Mouse (Mus musculus) cerebellum, adult 8-10 months (tissue): ENCODE results near the gene Proser3.
"Not testable (repeated sequence)": the region's sequence is repeated elsewhere in the genome, so short reads cannot be mapped to it uniquely, and the experiment has no call there.

Experiments used
- DNase-seq: peaks from one replicate; pipeline ENCODE4 v3.0.0; 2022

The Proser3 gene

GRCm38 (mm10) chr7:30534633-30535577, 17.2 kb downstream of the Proser3 start, which contains the start of gene Arhgap33:
Gene Arhgap33, minus strand, starts transcription at chr7:30535060.
- DNase-seq: peak; percentile 95

- peak; percentile 48 for DNase-seq
Observed at GRCm38 (mm10) chr7:30533941-30534632, 18.0 kb downstream of the Proser3 start.

GRCm38 (mm10) chr7:30532931-30533330, 19.2 kb downstream of the Proser3 start:
- no peak for DNase-seq

GRCm38 (mm10) chr7:30531291-30531815, 20.7 kb downstream of the Proser3 start:
- no peak for DNase-seq

GRCm38 (mm10) chr7:30526981-30527380, 25.1 kb downstream of the Proser3 start:
- no peak for DNase-seq

- DNase-seq: no peak
Observed at GRCm38 (mm10) chr7:30526399-30526798, 25.7 kb downstream of the Proser3 start.

- no peak for DNase-seq
Observed at GRCm38 (mm10) chr7:30525954-30526353, 26.1 kb downstream of the Proser3 start.

GRCm38 (mm10) chr7:30524487-30524886, 27.6 kb downstream of the Proser3 start:
- DNase-seq: no peak

- no peak for DNase-seq
Observed at GRCm38 (mm10) chr7:30522871-30523270, 29.2 kb downstream of the Proser3 start.

GRCm38 (mm10) chr7:30520856-30521255, 31.2 kb downstream of the Proser3 start:
- DNase-seq: peak; percentile 48

- DNase-seq: peak; percentile 33
Observed at GRCm38 (mm10) chr7:30520396-30520795, 31.7 kb downstream of the Proser3 start.

- no peak for DNase-seq
Observed at GRCm38 (mm10) chr7:30518325-30518724, 33.8 kb downstream of the Proser3 start.

- DNase-seq: no peak
Observed at GRCm38 (mm10) chr7:30515003-30515760, 36.9 kb downstream of the Proser3 start.

GRCm38 (mm10) chr7:30508061-30508460, 44.0 kb downstream of the Proser3 start:
- no peak for DNase-seq

GRCm38 (mm10) chr7:30501159-30501558, 50.9 kb downstream of the Proser3 start:
- DNase-seq: not testable (repeated sequence)

GRCm38 (mm10) chr7:30495506-30496042, 56.5 kb downstream of the Proser3 start:
- DNase-seq: not testable (repeated sequence)

- DNase-seq: no peak
Observed at GRCm38 (mm10) chr7:30493401-30493931, 58.6 kb downstream of the Proser3 start, which contains the start of gene Prodh2. Gene Prodh2, plus strand, starts transcription at chr7:30493622.

- peak; percentile 86 for DNase-seq
Observed at GRCm38 (mm10) chr7:30492765-30493164, 59.3 kb downstream of the Proser3 start.

- DNase-seq: no peak
Observed at GRCm38 (mm10) chr7:30490957-30491307, 61.2 kb downstream of the Proser3 start.

GRCm38 (mm10) chr7:30490251-30490956, 61.7 kb downstream of the Proser3 start:
- DNase-seq: peak; percentile 48
